In genomic region chr2:30801067-30801852, GRCm38 (mm10) we compare ENCODE assay signal across 9 mouse cellular contexts. TPM values are rescaled to one million over a fixed set of nuclear protein-coding genes. Genes with fewer than 3 reads are reported as not detected.
DNase-seq lines count a peak whose midpoint lies in the region; ATAC-seq lines count a peak whose summit lies in the region.
"Had no signal": no experiment of that assay in that cellular context is flagged by ENCODE, and none has a peak within 500 bp of the region (broad histone marks: within the 10 kb centered on the region; RNA-seq: fewer than 3 reads in every experiment).

No protein-coding gene starts in this region.

- H3K27ac ChIP-seq in embryonic facial prominence, embryonic 11.5 days (replicated peaks; ENCODE audit: low read depth, low read length) = no peak overlapping the region
- H3K27ac ChIP-seq in limb, embryonic 15.5 days = no peak overlapping the region
- H3K27ac ChIP-seq in neural tube, embryonic 11.5 days (ENCODE audit: low read depth, low read length) = no peak overlapping the region

- H3K4me1 ChIP-seq in embryonic facial prominence, embryonic 11.5 days (ENCODE audit: control insufficient read depth, insufficient read depth, low read length) = peaks cover 5% of the 10 kb centered on the region
- H3K4me1 ChIP-seq in limb, embryonic 15.5 days = peaks cover 27% of the 10 kb centered on the region
- peaks cover 13% of the 10 kb centered on the region for H3K4me1 ChIP-seq in neural tube, embryonic 11.5 days (ENCODE audit: control insufficient read depth, insufficient read depth, low read length)

- DNase-seq in cerebellum, postnatal 14 days = peak; percentile 42 to 44
- no peak for DNase-seq in cerebellum, adult 9-11 months
- peak; percentile 47 for DNase-seq in CD4-positive helper T cell, adult 2 months (ENCODE audit: low read depth, low spot score)
- DNase-seq in embryonic facial prominence, embryonic 11.5 days (ENCODE audit: low spot score) = peak; percentile 59
- peak; percentile 66 for DNase-seq in neural tube, embryonic 11.5 days (ENCODE audit: low spot score)
- DNase-seq in layer of hippocampus, adult 18-20 months (ENCODE audit: low spot score in 2 of 2) = no peak

- peak overlapping the region; percentile 91 for H3K4me2 ChIP-seq in embryonic facial prominence, embryonic 11.5 days (ENCODE audit: low read depth, low read length)
- peak overlapping the region; percentile 97 for H3K4me2 ChIP-seq in limb, embryonic 15.5 days
- peak overlapping the region; percentile 86 for H3K4me2 ChIP-seq in neural tube, embryonic 11.5 days (ENCODE audit: low read depth)

- H3K9ac ChIP-seq in embryonic facial prominence, embryonic 11.5 days (replicated peaks; ENCODE audit: low read length) = peak overlapping the region; percentile 72
- H3K9ac ChIP-seq in limb, embryonic 15.5 days = peak overlapping the region; percentile 47
- H3K9ac ChIP-seq in neural tube, embryonic 11.5 days (ENCODE audit: low read length) = peak overlapping the region; percentile 65

- H3K4me3 ChIP-seq in embryonic facial prominence, embryonic 11.5 days (ENCODE audit: low read depth, low read length) = peak overlapping the region; percentile 44
- peak overlapping the region; percentile 49 for H3K4me3 ChIP-seq in limb, embryonic 15.5 days
- peak overlapping the region; percentile 42 for H3K4me3 ChIP-seq in neural tube, embryonic 11.5 days (ENCODE audit: low read depth, low read length)

- H3K9me3 ChIP-seq in embryonic facial prominence, embryonic 11.5 days (replicated peaks; ENCODE audit: control insufficient read depth, low read length) = no peaks in the 10 kb centered on the region
- H3K9me3 ChIP-seq in limb, embryonic 15.5 days = no peaks in the 10 kb centered on the region
- H3K9me3 ChIP-seq in neural tube, embryonic 11.5 days (ENCODE audit: control insufficient read depth, low read length) = no peaks in the 10 kb centered on the region

- 1% methylated on average over 77 of the region's 77 CpGs for WGBS in embryonic facial prominence, embryonic 11.5 days
- under 1% methylated on average over 76 of the region's 77 CpGs for WGBS in limb, embryonic 15.5 days
- under 1% methylated on average over 76 of the region's 77 CpGs for WGBS in neural tube, embryonic 11.5 days

- ATAC-seq in embryonic facial prominence, embryonic 11.5 days (replicated peaks; ENCODE audit: insufficient number of reproducible peaks, low FRiP score, low TSS enrichment, low read depth) = peak; percentile 34; the same call in 1 of the 2 replicates
- ATAC-seq in hematopoietic stem cell, adult 5-6 weeks (replicated peaks in 1 of 2; ENCODE audit: insufficient read depth in 1 of 2, low FRiP score in 2 of 2, low TSS enrichment in 1 of 2, low read depth in 1 of 2, poor library complexity in 2 of 2, severe bottlenecking in 2 of 2) = peak; percentile 50 to 69; a peak in 1 of 4 replicates
- no peak for ATAC-seq in limb, embryonic 15.5 days (ENCODE audit: insufficient number of reproducible peaks, low FRiP score, low TSS enrichment, low read depth)
- peak; percentile 41; the same call in 1 of the 2 replicates for ATAC-seq in neural tube, embryonic 11.5 days (ENCODE audit: insufficient read depth, low FRiP score, low TSS enrichment)

- no peaks in the 10 kb centered on the region for H3K36me3 ChIP-seq in embryonic facial prominence, embryonic 11.5 days (replicated peaks; ENCODE audit: control insufficient read depth, insufficient read depth, low read depth, low read length)
- H3K36me3 ChIP-seq in limb, embryonic 15.5 days = no peaks in the 10 kb centered on the region
- H3K36me3 ChIP-seq in neural tube, embryonic 11.5 days (ENCODE audit: control insufficient read depth, insufficient read depth, low read length) = no peaks in the 10 kb centered on the region

- H3K27me3 ChIP-seq in embryonic facial prominence, embryonic 11.5 days (ENCODE audit: control insufficient read depth, insufficient read depth, low read length) = peaks cover 7% of the 10 kb centered on the region
- peaks cover 27% of the 10 kb centered on the region for H3K27me3 ChIP-seq in limb, embryonic 15.5 days
- H3K27me3 ChIP-seq in neural tube, embryonic 11.5 days (ENCODE audit: control insufficient read depth, insufficient read depth, low read length) = peaks cover 23% of the 10 kb centered on the region

RNA-seq across cellular contexts. Expression of gene 1700001O22Rik, which starts 2.2 kb away (rescaled TPM):
- polyA plus RNA-seq in embryonic facial prominence, embryonic 11.5 days (2014; fragmentation: Nextera tagmentation; extraction: Ambion mirVana) = 1.8 and 3.6 TPM in 2 replicates
- total RNA-seq in hematopoietic stem cell, adult 5-6 weeks (2017) = 1.8 and 3.0 TPM in 2 replicates
- polyA plus RNA-seq in limb, embryonic 15.5 days (2015; fragmentation: Nextera tagmentation; extraction: Ambion mirVana) = 2.4 and 3.1 TPM in 2 replicates
- polyA plus RNA-seq in neural tube, embryonic 11.5 days (2014; fragmentation: Nextera tagmentation; extraction: Ambion mirVana) = 1.8 and 2.5 TPM in 2 replicates
- total RNA-seq in layer of hippocampus, adult 18-20 months (2021) = 1 to 10 TPM; 4.9 to 5.2 TPM
- total RNA-seq: CH12.LX had no signal

RNA-seq across cellular contexts. Expression of gene Ntmt1, which starts 6.4 kb away (rescaled TPM):
- 98.9 and 101 TPM in 2 replicates for polyA plus RNA-seq in embryonic facial prominence, embryonic 11.5 days (2014; fragmentation: Nextera tagmentation; extraction: Ambion mirVana)
- 21.2 and 22.6 TPM in 2 replicates for total RNA-seq in hematopoietic stem cell, adult 5-6 weeks (2017)
- polyA plus RNA-seq in limb, embryonic 15.5 days (2015; fragmentation: Nextera tagmentation; extraction: Ambion mirVana) = 86.3 and 89.5 TPM in 2 replicates
- polyA plus RNA-seq in neural tube, embryonic 11.5 days (2014; fragmentation: Nextera tagmentation; extraction: Ambion mirVana) = 110 and 111 TPM in 2 replicates
- total RNA-seq in layer of hippocampus, adult 18-20 months (2021) = 10 to 100 TPM; 32.1 to 32.5 TPM

RNA-seq across cellular contexts. Expression of gene Asb6, which starts 28.9 kb away (rescaled TPM):
- polyA plus RNA-seq in embryonic facial prominence, embryonic 11.5 days (2014; fragmentation: Nextera tagmentation; extraction: Ambion mirVana) = 27.6 and 35.7 TPM in 2 replicates
- 10.7 and 15.6 TPM in 2 replicates for total RNA-seq in hematopoietic stem cell, adult 5-6 weeks (2017)
- 32.8 and 34.4 TPM in 2 replicates for polyA plus RNA-seq in limb, embryonic 15.5 days (2015; fragmentation: Nextera tagmentation; extraction: Ambion mirVana)
- polyA plus RNA-seq in neural tube, embryonic 11.5 days (2014; fragmentation: Nextera tagmentation; extraction: Ambion mirVana) = 32.3 and 36.9 TPM in 2 replicates
- 10 to 100 TPM; 40.2 to 43.3 TPM for total RNA-seq in layer of hippocampus, adult 18-20 months (2021)

RNA-seq across cellular contexts. Expression of gene Prrx2, which starts 33.5 kb away (rescaled TPM):
- polyA plus RNA-seq in embryonic facial prominence, embryonic 11.5 days (2014; fragmentation: Nextera tagmentation; extraction: Ambion mirVana) = 106 and 109 TPM in 2 replicates
- not detected in 2 replicates for total RNA-seq in hematopoietic stem cell, adult 5-6 weeks (2017)
- polyA plus RNA-seq in limb, embryonic 15.5 days (2015; fragmentation: Nextera tagmentation; extraction: Ambion mirVana) = 47.6 and 65.0 TPM in 2 replicates
- polyA plus RNA-seq in neural tube, embryonic 11.5 days (2014; fragmentation: Nextera tagmentation; extraction: Ambion mirVana) = 8.9 and 13.8 TPM in 2 replicates
- 1 to 10 TPM in 1 of 2 experiments, under 1 TPM in 1; 0.94 to 1.9 TPM for total RNA-seq in layer of hippocampus, adult 18-20 months (2021)
- total RNA-seq: CH12.LX had no signal

Comparison
In these comparisons a context has a peak if more than half of its experiments do, and no peak if none do; other contexts are left out.
1. DNase-seq: peak in cerebellum, postnatal 14 days (2 of 2), CD4-positive helper T cell, adult 2 months (single experiment), embryonic facial prominence, embryonic 11.5 days (single experiment) and neural tube, embryonic 11.5 days (single experiment); none in cerebellum, adult 9-11 months (single experiment) and layer of hippocampus, adult 18-20 months (0 of 2).
2. Peak in every context shown above with its lines, with median percentiles within 50 percentile points of each other: H3K4me2 ChIP-seq, H3K4me3 ChIP-seq and H3K9ac ChIP-seq.